ENCODE assay signal across 32 mouse cellular contexts in genomic region chr5:134589900-134590299, GRCm38 (mm10). TPM values are rescaled to one million over a fixed set of nuclear protein-coding genes. Genes with fewer than 3 reads are reported as not detected.
DNase-seq lines count a peak whose midpoint lies in the region; ATAC-seq and TF ChIP-seq lines count a peak whose summit lies in the region.
"Had no signal": no experiment of that assay in that cellular context is flagged by ENCODE, and none has a peak within 500 bp of the region (broad histone marks: within the 10 kb centered on the region; RNA-seq: fewer than 3 reads in every experiment).

No protein-coding gene starts in this region.

- H3K9ac ChIP-seq in liver, adult 2 months (ENCODE audit: low read depth, low read length) = no peak overlapping the region
- H3K9ac ChIP-seq in liver, embryonic 12.5 days = no peak overlapping the region
- no peak overlapping the region for H3K9ac ChIP-seq in intestine, postnatal 0 days (ENCODE audit: low read depth, low read length)
- H3K9ac ChIP-seq: embryonic facial prominence, embryonic 12.5 days; embryonic facial prominence, embryonic 15.5 days; forebrain, postnatal 0 days; hindbrain, embryonic 13.5 days had no signal

- H3K4me1 ChIP-seq in liver, adult 2 months (ENCODE audit: control insufficient read depth, insufficient read depth, low read length) = peaks cover 5% of the 10 kb centered on the region
- peaks cover 46% of the 10 kb centered on the region for H3K4me1 ChIP-seq in liver, embryonic 12.5 days
- H3K4me1 ChIP-seq in intestine, postnatal 0 days (replicated peaks; ENCODE audit: control insufficient read depth, insufficient read depth, low read length) = no peaks in the 10 kb centered on the region
- H3K4me1 ChIP-seq: embryonic facial prominence, embryonic 12.5 days; embryonic facial prominence, embryonic 15.5 days; hindbrain, embryonic 10.5 days; hindbrain, embryonic 13.5 days had no signal

- H3K36me3 ChIP-seq in liver, adult 2 months (ENCODE audit: control insufficient read depth, insufficient read depth, low read length) = no peaks in the 10 kb centered on the region
- peaks cover 96% of the 10 kb centered on the region for H3K36me3 ChIP-seq in liver, embryonic 12.5 days
- H3K36me3 ChIP-seq in intestine, postnatal 0 days (ENCODE audit: control insufficient read depth, insufficient read depth) = peaks cover 59% of the 10 kb centered on the region

- no peak for TF ChIP-seq POLR2A in liver, adult 2 months (IDR thresholded peaks at IDR 0.05; ENCODE audit: extremely low read depth, insufficient read depth, low read length)

- no peaks in the 10 kb centered on the region for H3K27me3 ChIP-seq in liver, adult 2 months (ENCODE audit: control insufficient read depth, insufficient read depth, low read length)
- no peaks in the 10 kb centered on the region for H3K27me3 ChIP-seq in liver, embryonic 12.5 days (replicated peaks)
- H3K27me3 ChIP-seq in intestine, postnatal 0 days (replicated peaks; ENCODE audit: control insufficient read depth, insufficient read depth, low read length) = no peaks in the 10 kb centered on the region
- H3K27me3 ChIP-seq: embryonic facial prominence, embryonic 12.5 days; embryonic facial prominence, embryonic 15.5 days; hindbrain, embryonic 13.5 days had no signal

- no peak overlapping the region for H3K4me2 ChIP-seq in liver, embryonic 12.5 days
- no peak overlapping the region for H3K4me2 ChIP-seq in intestine, postnatal 0 days (replicated peaks; ENCODE audit: low read depth)
- H3K4me2 ChIP-seq: embryonic facial prominence, embryonic 12.5 days; embryonic facial prominence, embryonic 15.5 days; heart, embryonic 11.5 days; hindbrain, embryonic 13.5 days had no signal

- WGBS in liver, adult 2 months = 47% methylated on average over 3 of the region's 3 CpGs
- 68% methylated on average over 3 of the region's 3 CpGs for WGBS in liver, embryonic 12.5 days (ENCODE audit: insufficient replicate concordance)
- 85% methylated on average over 3 of the region's 3 CpGs for WGBS in intestine, postnatal 0 days

- no peaks in the 10 kb centered on the region for H3K79me2 ChIP-seq in liver, adult 2 months (ENCODE audit: control insufficient read depth, insufficient read depth, low read length)

- no peak for ATAC-seq in liver, embryonic 12.5 days
- ATAC-seq in common myeloid progenitor, adult 5-6 weeks (replicated peaks; ENCODE audit: low read depth, poor library complexity, severe bottlenecking) = 0 out of 2 replicates have a peak, but pooled peaks have one; percentile 16
- peak; percentile 29 for ATAC-seq in megakaryocyte progenitor cell, adult 5-6 weeks (replicated peaks; ENCODE audit: poor library complexity)
- ATAC-seq in intestine, postnatal 0 days = no peak
- ATAC-seq: forebrain, embryonic 14.5 days; forebrain, postnatal 0 days; hindbrain, embryonic 16.5 days had no signal

- H3K4me3 ChIP-seq in liver, adult 2 months (ENCODE audit: insufficient read depth, low read depth, low read length) = no peak overlapping the region
- H3K4me3 ChIP-seq in liver, embryonic 12.5 days = no peak overlapping the region
- no peak overlapping the region for H3K4me3 ChIP-seq in intestine, postnatal 0 days (ENCODE audit: low read depth, low read length)
- H3K4me3 ChIP-seq: embryonic facial prominence, embryonic 12.5 days; embryonic facial prominence, embryonic 15.5 days; hindbrain, embryonic 10.5 days; hindbrain, embryonic 13.5 days had no signal

- H3K27ac ChIP-seq in liver, adult 2 months (replicated peaks; ENCODE audit: insufficient read depth, low read depth, low read length) = no peak overlapping the region
- H3K27ac ChIP-seq in liver, embryonic 12.5 days = no peak overlapping the region
- H3K27ac ChIP-seq in intestine, postnatal 0 days (ENCODE audit: low read depth, low read length) = no peak overlapping the region
- H3K27ac ChIP-seq: embryonic facial prominence, embryonic 12.5 days; embryonic facial prominence, embryonic 15.5 days; hindbrain, embryonic 10.5 days; hindbrain, embryonic 13.5 days had no signal

- peak; percentile 38 for DNase-seq in liver, adult 2 months (ENCODE audit: extremely low read depth, low read depth, low spot score)
- peak; percentile 43 for DNase-seq in 416B (ENCODE audit: low read depth)
- no peak for DNase-seq in heart, postnatal 25 days (ENCODE audit: low spot score)
- no peak for DNase-seq in gastrocnemius, adult 8-10 months (ENCODE audit: low spot score in 2 of 2)
- DNase-seq: adrenal gland, adult 2 months; adrenal gland, postnatal 14 days; B cell, adult 2 months; cerebellum, adult 11-12 months; cerebellum, adult 8-10 months; cerebellum, postnatal 10 days; cerebellum, postnatal 36 days; forebrain, postnatal 0 days; gastrocnemius, postnatal 10 days; gastrocnemius, postnatal 36 days; heart, adult 11 months; heart, postnatal 36 days had no signal

- no peaks in the 10 kb centered on the region for H3K9me3 ChIP-seq in liver, embryonic 12.5 days (replicated peaks)
- H3K9me3 ChIP-seq in intestine, postnatal 0 days (ENCODE audit: control insufficient read depth) = no peaks in the 10 kb centered on the region
- H3K9me3 ChIP-seq: embryonic facial prominence, embryonic 12.5 days; embryonic facial prominence, embryonic 15.5 days; hindbrain, embryonic 10.5 days; hindbrain, embryonic 13.5 days had no signal

- TF ChIP-seq CTCF in liver, adult 2 months (IDR thresholded peaks at IDR 0.05; ENCODE audit: low read depth, low read length) = no peak
- no peak for TF ChIP-seq CTCF in intestine, postnatal 0 days (IDR thresholded peaks at IDR 0.05; ENCODE audit: low read depth)

- intact Hi-C loops in heart, postnatal 25 days (cut with DNase I) = no loop called here

RNA-seq across cellular contexts. Expression of gene Rfc2, which starts 8.7 kb away (rescaled TPM):
- total RNA-seq in liver, adult 2 months (2014; rRNA removed) = 15.3 and 25.1 TPM in 2 replicates
- polyA plus RNA-seq in liver, adult 2 months (2012; rRNA removed) = 22.6 and 24.4 TPM in 2 replicates
- polyA plus RNA-seq in liver, embryonic 12.5 days (2016; fragmentation: Nextera tagmentation; extraction: Ambion mirVana) = 259 and 263 TPM in 2 replicates
- 159 and 183 TPM in 2 replicates for total RNA-seq in common myeloid progenitor, adult 5-6 weeks (2017)
- total RNA-seq in megakaryocyte progenitor cell, adult 5-6 weeks (2015) = 230 and 236 TPM in 2 replicates
- total RNA-seq in megakaryocyte progenitor cell, adult 5-6 weeks (2017) = 145 and 166 TPM in 2 replicates
- 10 to 100 TPM; 24.8 TPM for total RNA-seq in heart, postnatal 25 days (2021)
- 10 to 100 TPM; 16.0 to 23.8 (median 19.5) TPM for total RNA-seq in gastrocnemius, adult 8-10 months (2022)
- 88.6 and 93.2 TPM in 2 replicates for polyA plus RNA-seq in intestine, postnatal 0 days (2015; fragmentation: Nextera tagmentation; extraction: Ambion mirVana)

RNA-seq across cellular contexts. Expression of gene Lat2, which starts 24.9 kb away (rescaled TPM):
- 0.60 and 1.0 TPM in 2 replicates for total RNA-seq in liver, adult 2 months (2014; rRNA removed)
- polyA plus RNA-seq in liver, adult 2 months (2012; rRNA removed) = 0.51 and 1.4 TPM in 2 replicates
- polyA plus RNA-seq in liver, embryonic 12.5 days (2016; fragmentation: Nextera tagmentation; extraction: Ambion mirVana) = 1.7 and 1.8 TPM in 2 replicates
- total RNA-seq in common myeloid progenitor, adult 5-6 weeks (2017) = 50.2 and 65.4 TPM in 2 replicates
- 33.7 and 35.8 TPM in 2 replicates for total RNA-seq in megakaryocyte progenitor cell, adult 5-6 weeks (2015)
- total RNA-seq in megakaryocyte progenitor cell, adult 5-6 weeks (2017) = 48.6 and 67.4 TPM in 2 replicates
- 1 to 10 TPM; 1.7 to 2.0 TPM for total RNA-seq in heart, postnatal 25 days (2021)
- 1 to 10 TPM in 1 of 4 experiments, under 1 TPM in 2, not detected in 1; 0.59 to 1.9 (median 0.88) TPM for total RNA-seq in gastrocnemius, adult 8-10 months (2022)
- polyA plus RNA-seq in intestine, postnatal 0 days (2015; fragmentation: Nextera tagmentation; extraction: Ambion mirVana) = 1.3 and 1.4 TPM in 2 replicates

RNA-seq across cellular contexts. Expression of gene Syna, which starts 29.9 kb away (rescaled TPM):
- not detected in 2 replicates for total RNA-seq in liver, adult 2 months (2014; rRNA removed)
- not detected in 2 replicates for polyA plus RNA-seq in liver, adult 2 months (2012; rRNA removed)
- not detected in 2 replicates for polyA plus RNA-seq in liver, embryonic 12.5 days (2016; fragmentation: Nextera tagmentation; extraction: Ambion mirVana)
- total RNA-seq in common myeloid progenitor, adult 5-6 weeks (2017) = not detected in 2 replicates
- not detected in 2 replicates for total RNA-seq in megakaryocyte progenitor cell, adult 5-6 weeks (2015)
- total RNA-seq in megakaryocyte progenitor cell, adult 5-6 weeks (2017) = not detected in 2 replicates
- not detected for total RNA-seq in heart, postnatal 25 days (2021)
- total RNA-seq in gastrocnemius, adult 8-10 months (2022) = not detected
- 0.13 and 0.25 TPM in 2 replicates for polyA plus RNA-seq in intestine, postnatal 0 days (2015; fragmentation: Nextera tagmentation; extraction: Ambion mirVana)
- total RNA-seq: adrenal gland, adult 2 months; adrenal gland, postnatal 14 days; forebrain, postnatal 0 days; gastrocnemius, postnatal 36 days; heart, adult 8-10 months; heart, postnatal 36 days; MEL had no signal
- polyA plus RNA-seq: forebrain, embryonic 11.5 days; heart, embryonic 11.5 days; heart, embryonic 14.5 days; heart, postnatal 0 days had no signal

RNA-seq across cellular contexts. Expression of gene Clip2, which starts 37.7 kb away (rescaled TPM):
- total RNA-seq in liver, adult 2 months (2014; rRNA removed) = 0.92 and 2.8 TPM in 2 replicates
- 1.6 and 1.7 TPM in 2 replicates for polyA plus RNA-seq in liver, adult 2 months (2012; rRNA removed)
- 0.94 and 1.0 TPM in 2 replicates for polyA plus RNA-seq in liver, embryonic 12.5 days (2016; fragmentation: Nextera tagmentation; extraction: Ambion mirVana)
- 6.2 and 13.3 TPM in 2 replicates for total RNA-seq in common myeloid progenitor, adult 5-6 weeks (2017)
- total RNA-seq in megakaryocyte progenitor cell, adult 5-6 weeks (2015) = 2.1 and 2.2 TPM in 2 replicates
- 4.0 and 17.6 TPM in 2 replicates for total RNA-seq in megakaryocyte progenitor cell, adult 5-6 weeks (2017)
- total RNA-seq in heart, postnatal 25 days (2021) = 1 to 10 TPM; 6.9 to 7.9 TPM
- 1 to 10 TPM; 1.4 to 2.1 (median 1.9) TPM for total RNA-seq in gastrocnemius, adult 8-10 months (2022)
- polyA plus RNA-seq in intestine, postnatal 0 days (2015; fragmentation: Nextera tagmentation; extraction: Ambion mirVana) = 2.6 and 3.1 TPM in 2 replicates

RNA-seq across cellular contexts. Expression of gene Eif4h, which starts 49.4 kb away (rescaled TPM):
- total RNA-seq in liver, adult 2 months (2014; rRNA removed) = 139 and 146 TPM in 2 replicates
- polyA plus RNA-seq in liver, adult 2 months (2012; rRNA removed) = 127 and 134 TPM in 2 replicates
- polyA plus RNA-seq in liver, embryonic 12.5 days (2016; fragmentation: Nextera tagmentation; extraction: Ambion mirVana) = 287 and 308 TPM in 2 replicates
- total RNA-seq in common myeloid progenitor, adult 5-6 weeks (2017) = 214 and 235 TPM in 2 replicates
- 201 and 220 TPM in 2 replicates for total RNA-seq in megakaryocyte progenitor cell, adult 5-6 weeks (2015)
- total RNA-seq in megakaryocyte progenitor cell, adult 5-6 weeks (2017) = 238 and 266 TPM in 2 replicates
- 100 to 1,000 TPM; 135 to 146 TPM for total RNA-seq in heart, postnatal 25 days (2021)
- total RNA-seq in gastrocnemius, adult 8-10 months (2022) = 10 to 100 TPM; 85.4 to 90.6 (median 87.9) TPM
- polyA plus RNA-seq in intestine, postnatal 0 days (2015; fragmentation: Nextera tagmentation; extraction: Ambion mirVana) = 217 and 232 TPM in 2 replicates

Comparison
In these comparisons a context has a peak if more than half of its experiments do, and no peak if none do; other contexts are left out.
1. DNase-seq: peak in liver, adult 2 months (single experiment) and 416B (single experiment); none in heart, postnatal 25 days (single experiment) and gastrocnemius, adult 8-10 months (0 of 2).
2. ATAC-seq: peak in common myeloid progenitor, adult 5-6 weeks (single experiment) and megakaryocyte progenitor cell, adult 5-6 weeks (single experiment); none in liver, embryonic 12.5 days (single experiment) and intestine, postnatal 0 days (single experiment).
3. RNA of gene Lat2, which starts 24.9 kb away (total RNA-seq): 33.7 to 67.4 TPM in megakaryocyte progenitor cell, adult 5-6 weeks and 50.2 to 65.4 TPM in common myeloid progenitor, adult 5-6 weeks; 1.7 to 2.0 TPM in heart, postnatal 25 days, 0.60 to 1.0 TPM in liver, adult 2 months and 0.59 to 1.9 TPM in gastrocnemius, adult 8-10 months; every median in the first group is over 10 times any median in the second.